Mouse (Mus musculus) brown adipose tissue, adult 24 weeks (tissue): ENCODE data around the gene Rassf1. TPM values are rescaled to one million over a fixed set of nuclear protein-coding genes. Genes with fewer than 3 reads are reported as not detected.

ENCODE experiments used
- H3K27ac ChIP-seq: fragments of 200-500 bp; replicated peaks from 2 replicates; pipeline ENCODE4 v1.5.1; 2012; ENCODE audit warnings: low read depth, mild to moderate bottlenecking, low read length
- H3K4me1 ChIP-seq: fragments of 200-500 bp; 2 replicates; pipeline ENCODE4 v1.6.1; 2012; ENCODE audit warnings: low read length, mixed read lengths; ENCODE audit not compliant: control insufficient read depth, insufficient read depth, insufficient read length
- H3K4me3 ChIP-seq: fragments of 200-500 bp; 2 replicates; pipeline ENCODE4 v1.5.1; 2012; ENCODE audit warnings: low read depth, mild to moderate bottlenecking, low read length, moderate library complexity; ENCODE audit not compliant: insufficient read depth
- polyA plus RNA-seq: library from polyadenylated mRNA; stranded (reverse); fragments of >200 nt; gene quantifications from 2 replicates; pipeline ENCODE4 v1.2.4, GENCODE M21; 2012; ENCODE audit not compliant: missing spikeins, insufficient read depth, insufficient read length

Gene Rassf1
- polyA plus RNA-seq, 1 experiment: 10.9 TPM

GRCm38 (mm10) chr9:107545602-107546001, 5.8 kb upstream of the Rassf1 start:
- Histone ChIP-seq H3K4me3 (no peak overlapping the region), H3K4me1 (peaks cover 5% of the 10 kb centered on the region; the same call in 1 of the 2 replicates), H3K27ac (no peak overlapping the region)

- Histone ChIP-seq H3K4me3 (no peak within 1 kb of the TSS), H3K27ac (no peak within 1 kb of the TSS), H3K4me1 (peaks cover 13% of the 10 kb centered on the region; the same call in 1 of the 2 replicates)
Measured at GRCm38 (mm10) chr9:107547026-107547425, 4.3 kb upstream of the Rassf1 start, which contains the start of gene Zmynd10. Gene Zmynd10, plus strand, starts transcription at chr9:107547298.

GRCm38 (mm10) chr9:107547957-107548356, 3.4 kb upstream of the Rassf1 start:
- Histone ChIP-seq H3K4me3 (no peak overlapping the region), H3K4me1 (peaks cover 10% of the 10 kb centered on the region), H3K27ac (no peak overlapping the region)

GRCm38 (mm10) chr9:107548820-107549219, 2.5 kb upstream of the Rassf1 start:
- H3K4me3 ChIP-seq: no peak overlapping the region
- H3K4me1 ChIP-seq: peaks cover 10% of the 10 kb centered on the region

GRCm38 (mm10) chr9:107549297-107550074, 1.9 kb upstream of the Rassf1 start:
- H3K4me1 ChIP-seq: peaks cover 10% of the 10 kb centered on the region
- H3K4me3 ChIP-seq: no peak overlapping the region
- H3K27ac ChIP-seq: no peak overlapping the region

More at GRCm38 (mm10) chr9:107548820-107549219, 2.5 kb upstream of the Rassf1 start:
- H3K27ac ChIP-seq: no peak overlapping the region

GRCm38 (mm10) chr9:107550491-107551116, 751 bp upstream of the Rassf1 start:
- H3K4me3 ChIP-seq: peak overlapping the region; percentile 64; the same call in 1 of the 2 replicates
- no peak overlapping the region for H3K27ac ChIP-seq
- H3K4me1 ChIP-seq: peaks cover 10% of the 10 kb centered on the region

- peaks cover 12% of the 10 kb centered on the region for H3K4me1 ChIP-seq
- H3K27ac ChIP-seq: no peak overlapping the region
- H3K4me3 ChIP-seq: peak overlapping the region; percentile 64
Measured at GRCm38 (mm10) chr9:107551890-107552355, 568 bp downstream of the Rassf1 start.

- Histone ChIP-seq H3K4me3 (no peak overlapping the region), H3K27ac (no peak overlapping the region), H3K4me1 (peaks cover 12% of the 10 kb centered on the region)
Measured at GRCm38 (mm10) chr9:107552690-107553393, 1.5 kb downstream of the Rassf1 start.

GRCm38 (mm10) chr9:107553541-107554318, 2.4 kb downstream of the Rassf1 start:
- Histone ChIP-seq H3K4me3 (peak overlapping the region; percentile 55), H3K4me1 (peaks cover 12% of the 10 kb centered on the region), H3K27ac (peak overlapping the region; percentile 49)

GRCm38 (mm10) chr9:107554319-107554825, 3.0 kb downstream of the Rassf1 start:
- Histone ChIP-seq H3K4me1 (peaks cover 12% of the 10 kb centered on the region), H3K4me3 (peak overlapping the region; percentile 81), H3K27ac (peak overlapping the region; percentile 98)

GRCm38 (mm10) chr9:107555031-107555457, 3.7 kb downstream of the Rassf1 start:
- Histone ChIP-seq H3K4me1 (peaks cover 12% of the 10 kb centered on the region), H3K27ac (peak overlapping the region; percentile 98), H3K4me3 (peak overlapping the region; percentile 81)

GRCm38 (mm10) chr9:107555701-107556100, 4.3 kb downstream of the Rassf1 start:
- Histone ChIP-seq H3K4me1 (peaks cover 12% of the 10 kb centered on the region), H3K4me3 (peak overlapping the region; percentile 81), H3K27ac (peak overlapping the region; percentile 98)

- H3K27ac ChIP-seq: peak overlapping the region; percentile 40; the same call in 1 of the 2 replicates
- H3K4me3 ChIP-seq: peak overlapping the region; percentile 81
- H3K4me1 ChIP-seq: peaks cover 8% of the 10 kb centered on the region
Measured at GRCm38 (mm10) chr9:107556346-107556745, 5.0 kb downstream of the Rassf1 start.

GRCm38 (mm10) chr9:107563029-107563581, 11.8 kb downstream of the Rassf1 start, which contains the start of gene Tusc2:
Gene Tusc2, plus strand, starts transcription at chr9:107563255.
- Histone ChIP-seq H3K4me1 (peaks cover 18% of the 10 kb centered on the region), H3K4me3 (peak within 1 kb of the TSS; percentile 80), H3K27ac (peak within 1 kb of the TSS; percentile 62)
